Mouse (Mus musculus) E14TG2a.4 (cell line): ENCODE measurements at regions not wholly inside any gene's neighbourhood (a gene's known extent, or its start where the extent isn't known, plus 50 kb on each side); places are given as distances from the start of the nearest gene placed in this dataset.

ENCODE experiments used
- H3K27me3 ChIP-seq: 2 replicates; pipeline ENCODE4 v1.6.1; 2014; ENCODE audit warnings: low read length, control low read depth; ENCODE audit not compliant: insufficient read depth
- H3K36me3 ChIP-seq: 2 replicates; pipeline ENCODE4 v1.6.1; 2014; ENCODE audit warnings: low read length, control low read depth; ENCODE audit not compliant: insufficient read depth
- H3K4me1 ChIP-seq: replicated peaks from 2 replicates; pipeline ENCODE4 v1.6.1; 2014; ENCODE audit warnings: low read depth, low read length, control low read depth
- H3K4me3 ChIP-seq: replicated peaks from 2 replicates; pipeline ENCODE4 v1.5.1; 2014; ENCODE audit warnings: mild to moderate bottlenecking, low read length
- H3K9me3 ChIP-seq: 2 replicates; pipeline ENCODE4 v1.6.1; 2014; ENCODE audit warnings: low read length, control low read depth
- CTCF ChIP-seq: conservative IDR thresholded peaks from 2 replicates; pipeline ENCODE4 v1.5.1; 2014; ENCODE audit warnings: low read length
- NANOG ChIP-seq: IDR thresholded peaks from 2 replicates; pipeline ENCODE4 v1.6.1; 2014; ENCODE audit warnings: borderline replicate concordance, low read length, mixed read lengths
- POU5F1 ChIP-seq: IDR thresholded peaks from 2 replicates; pipeline ENCODE4 v1.6.1; 2014; ENCODE audit warnings: low read length, borderline replicate concordance

DNA sequence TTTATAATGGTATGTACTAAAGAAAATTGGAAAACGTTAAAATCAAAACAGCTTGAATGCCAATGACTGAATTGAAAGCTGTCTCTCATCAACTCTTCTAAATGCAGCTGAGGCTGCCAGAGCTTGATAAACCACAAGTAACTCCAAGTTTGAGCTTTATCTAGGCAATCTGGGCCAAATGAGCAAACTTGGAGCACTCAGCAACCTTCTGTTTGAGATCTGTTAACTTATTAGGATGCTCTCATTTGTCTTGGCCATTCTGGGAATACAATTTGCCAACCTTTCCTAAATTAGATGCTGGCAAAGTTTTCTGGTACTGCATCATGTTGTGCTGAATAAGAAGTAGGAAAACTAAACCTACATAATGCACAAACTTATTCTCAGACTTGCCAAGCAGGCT is 55.6 kb upstream of the Tmem196 start:
- no peak overlapping the region for H3K4me3 ChIP-seq
- H3K4me1 ChIP-seq: no peaks in the 10 kb centered on the region
- no peaks in the 10 kb centered on the region for H3K36me3 ChIP-seq
- TF ChIP-seq POU5F1: no peak
- TF ChIP-seq CTCF: no peak
- TF ChIP-seq NANOG: no peak
- no peaks in the 10 kb centered on the region for H3K27me3 ChIP-seq
- no peaks in the 10 kb centered on the region for H3K9me3 ChIP-seq
